Mouse (Mus musculus) megakaryocyte, embryonic 14.5 days (primary cell): Measurements from ENCODE around the gene Setdb1.

ENCODE experiments used
- FLI1 ChIP-seq: IDR thresholded peaks from 2 replicates; pipeline ENCODE4 v1.6.1; 2012; ENCODE audit warnings: low read length, inconsistent platforms, mixed read lengths
- GATA1 ChIP-seq: IDR thresholded peaks from 3 replicates; pipeline ENCODE4 v1.6.1; 2012; ENCODE audit warnings: mixed read lengths, low read length, inconsistent platforms, borderline replicate concordance

GRCm38 (mm10) chr3:95315094-95315843, 41.7 kb downstream of the Setdb1 start:
- TF ChIP-seq GATA1 (no peak), FLI1 (no peak)
